Mouse (Mus musculus): ENCODE measurements at regions not wholly inside any gene's neighbourhood (a gene's known extent, or its start where the extent isn't known, plus 50 kb on each side); places are given as distances from the start of the nearest gene placed in this dataset.

DNA sequence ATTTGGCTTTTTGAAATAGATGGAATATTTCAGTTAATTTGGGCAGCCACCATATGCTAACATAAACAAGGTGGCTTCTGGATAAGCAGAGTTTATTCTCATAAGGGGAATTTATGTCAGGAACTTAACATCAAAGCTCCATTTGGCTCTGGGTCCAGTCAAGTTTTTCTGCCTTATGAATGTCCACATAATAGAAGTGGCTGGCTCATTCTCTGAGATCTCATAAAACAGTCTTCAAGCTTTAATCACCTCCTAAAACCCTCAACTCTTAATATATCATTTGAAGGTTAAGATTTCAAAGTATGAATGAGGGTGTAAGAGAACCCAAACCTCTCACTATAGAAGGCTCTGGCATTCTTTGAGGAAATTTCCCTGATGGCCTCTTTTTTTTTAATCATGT, 1361.0 kb downstream of the Efna5 start:
- Histone ChIP-seq H3K27ac (ENCODE audit: insufficient read depth, low read length) (no peak overlapping the region), H3K4me1 (ENCODE audit: control insufficient read depth, insufficient read depth, low read length) (no peaks in the 10 kb centered on the region), H3K4me3 (ENCODE audit: insufficient read depth, low read length) (no peak overlapping the region)
- no peak for TF ChIP-seq CTCF (IDR thresholded peaks at IDR 0.05; ENCODE audit: borderline replicate concordance, insufficient read depth, low read length)
- TF ChIP-seq POLR2A (IDR thresholded peaks at IDR 0.05; ENCODE audit: low read depth, low read length), result no peak

GRCm38 (mm10) chr17:61515059-61515458, 1366.1 kb downstream of the Efna5 start:
- H3K4me1 ChIP-seq (ENCODE audit: control insufficient read depth, insufficient read depth, low read length), result no peaks in the 10 kb centered on the region
- no peak overlapping the region for H3K27ac ChIP-seq (ENCODE audit: insufficient read depth, low read length)
- no peak overlapping the region for H3K4me3 ChIP-seq (ENCODE audit: insufficient read depth, low read length)
- TF ChIP-seq CTCF (IDR thresholded peaks at IDR 0.05; ENCODE audit: borderline replicate concordance, insufficient read depth, low read length) (no peak), POLR2A (IDR thresholded peaks at IDR 0.05; ENCODE audit: low read depth, low read length) (no peak)

DNA sequence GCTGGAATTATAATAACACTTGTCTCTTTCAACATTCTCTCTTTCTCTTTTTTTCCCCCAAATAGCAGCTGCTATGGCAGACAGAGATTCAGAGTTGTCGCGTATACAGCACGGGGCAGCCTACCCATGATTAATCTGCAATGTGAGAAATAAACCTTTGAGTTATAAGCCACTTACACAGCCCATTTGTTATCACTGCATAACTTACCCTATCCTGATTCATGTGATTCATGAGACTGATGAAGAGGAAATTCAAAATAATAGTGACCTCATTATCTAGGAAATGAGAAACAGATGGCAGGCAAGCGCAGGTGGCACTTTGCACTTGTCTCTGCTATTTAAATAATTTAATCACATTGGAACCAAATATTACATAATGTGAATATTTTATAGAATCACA, 1367.7 kb downstream of the Efna5 start:
- Histone ChIP-seq H3K4me3 (ENCODE audit: insufficient read depth, low read length) (no peak overlapping the region), H3K4me1 (ENCODE audit: control insufficient read depth, insufficient read depth, low read length) (no peaks in the 10 kb centered on the region), H3K27ac (ENCODE audit: insufficient read depth, low read length) (no peak overlapping the region)
- TF ChIP-seq CTCF (IDR thresholded peaks at IDR 0.05; ENCODE audit: borderline replicate concordance, insufficient read depth, low read length), result no peak
- no peak for TF ChIP-seq POLR2A (IDR thresholded peaks at IDR 0.05; ENCODE audit: low read depth, low read length)

DNA sequence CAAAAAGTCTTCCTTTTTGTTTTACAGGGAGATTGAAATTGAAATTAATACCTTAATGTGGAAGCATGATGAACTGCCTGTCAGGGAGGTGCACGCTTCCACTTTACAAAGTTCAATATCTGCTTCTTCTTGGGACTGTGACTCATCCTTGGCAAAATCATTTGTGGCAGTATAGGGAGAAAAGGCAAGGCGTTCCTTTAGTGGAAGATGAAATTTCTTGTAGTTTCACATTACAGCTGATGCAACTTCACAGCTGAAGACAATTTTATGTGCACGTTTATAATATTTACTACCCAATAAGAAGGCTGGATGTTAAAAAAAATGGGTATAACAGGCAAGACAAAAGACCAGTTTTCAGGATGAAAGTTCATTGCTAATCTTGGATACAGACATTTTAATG, 1385.9 kb downstream of the Efna5 start:
- no peaks in the 10 kb centered on the region for H3K4me1 ChIP-seq (ENCODE audit: control insufficient read depth, insufficient read depth, low read length)
- H3K27ac ChIP-seq (ENCODE audit: insufficient read depth, low read length), result no peak overlapping the region
- H3K4me3 ChIP-seq (ENCODE audit: insufficient read depth, low read length), result no peak overlapping the region
- TF ChIP-seq CTCF (IDR thresholded peaks at IDR 0.05; ENCODE audit: borderline replicate concordance, insufficient read depth, low read length), result no peak
- no peak for TF ChIP-seq POLR2A (IDR thresholded peaks at IDR 0.05; ENCODE audit: low read depth, low read length)

DNA sequence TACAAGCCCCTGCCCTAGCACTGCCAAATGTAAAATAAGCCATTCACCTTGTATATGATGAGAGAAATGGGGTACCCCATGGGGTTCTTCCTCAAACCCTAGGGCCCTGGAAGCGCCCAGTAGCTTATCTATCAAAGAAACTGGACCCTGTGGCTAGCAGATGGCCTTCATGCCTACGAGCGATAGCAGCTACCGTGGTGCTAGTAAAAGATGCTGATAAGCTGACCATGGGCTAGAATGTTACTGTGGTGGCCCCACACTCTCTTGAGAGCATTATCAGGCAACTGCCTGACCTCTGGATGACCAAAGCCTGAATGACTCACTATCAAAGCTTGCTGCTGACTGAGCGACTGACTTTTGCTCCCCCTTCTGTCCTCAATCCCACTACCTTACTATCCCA, 1403.7 kb downstream of the Efna5 start:
- TF ChIP-seq POLR2A (IDR thresholded peaks at IDR 0.05; ENCODE audit: low read depth, low read length) (no peak), CTCF (IDR thresholded peaks at IDR 0.05; ENCODE audit: borderline replicate concordance, insufficient read depth, low read length) (no peak)
- H3K4me3 ChIP-seq (ENCODE audit: insufficient read depth, low read length), result no peak overlapping the region
- no peaks in the 10 kb centered on the region for H3K4me1 ChIP-seq (ENCODE audit: control insufficient read depth, insufficient read depth, low read length)
- H3K27ac ChIP-seq (ENCODE audit: insufficient read depth, low read length), result no peak overlapping the region

DNA sequence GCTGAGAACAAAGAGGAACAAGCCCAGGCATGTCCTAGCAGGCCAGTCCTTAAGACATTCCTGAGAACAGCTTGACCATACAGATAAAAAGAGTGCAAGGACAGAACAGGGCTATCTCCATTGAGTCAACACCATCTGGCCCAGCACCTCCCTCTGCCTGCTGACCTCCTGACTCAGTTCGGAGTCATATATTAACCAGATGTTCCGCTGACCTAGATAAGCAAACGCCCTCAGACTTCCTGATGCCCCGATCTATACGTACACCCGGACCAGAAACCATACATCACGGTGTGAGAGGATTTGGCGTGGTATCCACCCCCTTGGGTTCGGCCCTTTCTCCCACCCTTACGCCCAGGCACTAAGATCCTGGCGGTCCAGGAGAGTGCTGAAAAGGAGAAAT, 1406.7 kb downstream of the Efna5 start:
- TF ChIP-seq POLR2A (IDR thresholded peaks at IDR 0.05; ENCODE audit: low read depth, low read length) (no peak), CTCF (IDR thresholded peaks at IDR 0.05; ENCODE audit: borderline replicate concordance, insufficient read depth, low read length) (no peak)

DNA sequence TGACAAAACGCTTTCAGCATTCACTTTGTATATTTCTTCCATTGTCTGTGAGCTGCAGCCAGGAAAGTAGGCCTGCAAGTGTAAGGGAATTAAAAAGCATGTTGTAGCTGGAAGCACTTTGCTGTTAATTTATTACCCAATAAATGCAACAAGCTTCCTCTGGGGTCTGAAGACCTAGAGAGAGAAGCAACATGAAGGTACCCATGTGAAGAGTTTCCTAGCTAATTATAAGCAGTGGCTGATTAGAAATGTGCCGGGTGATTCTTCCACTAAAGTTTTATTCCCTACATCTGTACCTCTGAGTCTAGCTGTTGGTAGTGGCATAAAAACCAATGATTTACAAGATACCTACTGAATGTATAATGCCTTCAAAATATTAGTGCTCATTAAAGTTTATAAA, 1428.2 kb downstream of the Efna5 start:
- Histone ChIP-seq H3K4me3 (ENCODE audit: insufficient read depth, low read length) (no peak overlapping the region), H3K27ac (ENCODE audit: insufficient read depth, low read length) (no peak overlapping the region), H3K4me1 (ENCODE audit: control insufficient read depth, insufficient read depth, low read length) (no peaks in the 10 kb centered on the region)
- TF ChIP-seq CTCF (IDR thresholded peaks at IDR 0.05; ENCODE audit: borderline replicate concordance, insufficient read depth, low read length) (no peak), POLR2A (IDR thresholded peaks at IDR 0.05; ENCODE audit: low read depth, low read length) (no peak)

More for the DNA sequence above, 1406.7 kb downstream of the Efna5 start:
- Histone ChIP-seq H3K4me3 (ENCODE audit: insufficient read depth, low read length) (no peak overlapping the region), H3K27ac (ENCODE audit: insufficient read depth, low read length) (peak overlapping the region; percentile 17), H3K4me1 (ENCODE audit: control insufficient read depth, insufficient read depth, low read length) (no peaks in the 10 kb centered on the region)

- TF ChIP-seq POLR2A (IDR thresholded peaks at IDR 0.05; ENCODE audit: low read depth, low read length) (no peak), CTCF (IDR thresholded peaks at IDR 0.05; ENCODE audit: borderline replicate concordance, insufficient read depth, low read length) (no peak)
- no peak overlapping the region for H3K4me3 ChIP-seq (ENCODE audit: insufficient read depth, low read length)
- no peaks in the 10 kb centered on the region for H3K4me1 ChIP-seq (ENCODE audit: control insufficient read depth, insufficient read depth, low read length)
- H3K27ac ChIP-seq (ENCODE audit: insufficient read depth, low read length), result no peak overlapping the region
These were observed 1454.3 kb downstream of the Efna5 start for GRCm38 (mm10) chr17:61426846-61427245.
